Mouse (Mus musculus) Patski (cell line): ENCODE data around the gene Ap2m1. TPM values are rescaled to one million over a fixed set of nuclear protein-coding genes. Genes with fewer than 3 reads are reported as not detected.
"Not testable (repeated sequence)": the region's sequence is repeated elsewhere in the genome, so short reads cannot be mapped to it uniquely, and the experiment has no call there.

ENCODE experiments used
- ATAC-seq: fragments of 100-300 bp; one replicate; pipeline ENCODE4 v1.8.0; 2021
- CTCF ChIA-PET: fragments of 350-600 bp; sonication (Branson Sonifier 250); formaldehyde crosslinking; loops from one replicate; lab custom pipeline; 2022; ENCODE audit warnings: inconsistent platforms; lab: Charles Lee
- POLR2A ChIA-PET: fragments of 350-600 bp; sonication (Branson Sonifier 250); formaldehyde crosslinking; loops from one replicate; lab custom pipeline; 2022; ENCODE audit warnings: antibody characterized with exemption, inconsistent platforms; lab: Charles Lee
- DNase-seq: peaks from one replicate; pipeline ENCODE4 v3.0.0-alpha.2; 2011; ENCODE audit warnings: low read depth, low spot score
- H3K27me3 ChIP-seq: fragments of 371-371 bp; one replicate; pipeline ENCODE4 v1.5.1; 2021
- CTCF ChIP-seq: fragments of 100-300 bp; IDR thresholded peaks from one replicate; pipeline ENCODE4 v1.5.1; 2021
- in situ Hi-C: fragments of 300-500 bp; cut with MboI; formaldehyde crosslinking; loops from 3 replicates; pipeline ENCODE4 v1.11.1; 2018; ENCODE audit warnings: low pct_unique_long_range_greater_than_20kb, mixed read lengths
- polyA plus RNA-seq: library from polyadenylated mRNA; unstranded; gene quantifications from one replicate; pipeline ENCODE4 v1.2.3, GENCODE M21; 2021

Ap2m1 gene
- polyA plus RNA-seq = 707 TPM

DNA sequence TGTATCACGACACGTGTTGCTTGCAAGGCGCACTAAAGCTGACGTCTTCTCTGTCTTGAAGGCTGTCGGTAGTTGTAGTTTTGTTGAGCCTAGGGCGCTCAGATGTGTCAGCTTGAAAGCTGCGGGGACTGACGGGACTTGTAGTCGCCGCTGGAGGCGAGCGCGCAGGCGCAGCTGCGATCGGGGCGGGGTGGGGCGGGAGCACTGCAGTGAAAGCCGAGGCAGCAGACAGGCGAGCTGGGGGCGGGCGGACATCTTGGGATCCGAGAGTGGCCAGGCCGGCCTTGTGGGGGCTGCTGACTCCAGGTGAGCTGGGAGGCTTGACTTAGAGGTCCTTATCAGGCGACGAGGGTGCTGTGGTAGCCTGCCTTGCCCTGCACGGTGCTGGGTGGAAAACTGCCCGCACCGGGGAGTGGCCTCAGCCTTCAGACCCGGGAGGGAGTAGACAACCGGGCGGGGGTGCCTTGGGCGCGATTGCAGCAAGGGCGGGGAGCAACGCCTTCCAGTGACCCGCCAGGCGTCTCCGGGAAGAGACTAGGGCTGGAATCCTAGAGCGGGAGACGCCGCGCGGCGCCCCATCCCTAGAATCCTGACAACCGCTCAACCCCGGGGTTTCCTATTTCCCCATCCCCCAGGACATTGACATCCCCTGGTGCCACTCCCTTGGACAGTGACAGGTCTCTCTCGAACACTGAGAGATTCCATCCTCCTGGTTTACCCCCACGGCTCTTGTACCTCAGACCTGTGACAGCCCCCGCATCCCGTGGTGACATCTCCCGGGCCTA is at the start of gene Ap2m1:
TSS of gene Ap2m1 (plus strand) at position 183 of the 785 bp plus-strand sequence.
- in situ Hi-C loops = no loop called here
- ChIA-PET CTCF (interaction anchor here (0.7 to 2.0 kb wide), 3 partner anchors 11 to 31 kb away, joined by 3 to 5 read pairs (median 3); no protein-coding TSS in a partner anchor), POLR2A (interaction anchor here (0.6 to 4.1 kb wide), 6 partner anchors 13 to 573 kb away, joined by 3 to 19 read pairs (median 4); partner anchors contain the start of genes Abcf3 and Dvl3)
- peak; percentile 92 for DNase-seq
- no peaks in the 10 kb centered on the region for H3K27me3 ChIP-seq
- TF ChIP-seq CTCF = no peak
- ATAC-seq = peak; percentile 61

GRCm38 (mm10) chr16:20486048-20486447 is 49.2 kb upstream of the Ap2m1 start:
- ChIA-PET POLR2A (no interaction called here), CTCF (no interaction called here)
- no peaks in the 10 kb centered on the region for H3K27me3 ChIP-seq
- TF ChIP-seq CTCF = no peak
- no peak for ATAC-seq
- in situ Hi-C loops = no loop called here
- DNase-seq = no peak

- no peaks in the 10 kb centered on the region for H3K27me3 ChIP-seq
- in situ Hi-C loops = no loop called here
- ChIA-PET POLR2A (no interaction called here), CTCF (no interaction called here)
- DNase-seq (no peak), ATAC-seq (no peak)
- TF ChIP-seq CTCF = no peak
Observed at GRCm38 (mm10) chr16:20488151-20488550, 47.1 kb upstream of the Ap2m1 start.

DNA sequence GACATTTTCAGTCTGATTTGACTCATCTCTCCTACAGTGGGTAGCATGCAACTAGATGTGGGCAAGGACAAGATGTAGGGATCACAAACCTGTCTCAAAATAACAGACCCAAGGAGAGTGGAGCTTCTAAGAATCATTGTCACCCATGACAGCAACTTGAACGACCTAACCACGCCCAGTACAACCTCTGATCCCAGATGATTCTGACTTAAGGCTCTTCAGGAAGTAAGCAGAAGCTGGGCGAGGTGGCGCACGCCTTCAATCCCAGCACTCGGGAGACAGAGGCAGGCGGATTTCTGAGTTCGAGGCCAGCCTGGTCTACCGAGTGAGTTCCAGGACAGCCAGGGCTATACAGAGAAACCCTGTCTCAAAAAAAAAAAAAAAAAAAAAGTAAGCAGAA is 46.5 kb upstream of the Ap2m1 start:
- POLR2A ChIA-PET, CTCF ChIA-PET, H3K27me3 ChIP-seq, DNase-seq, in situ Hi-C loops, ATAC-seq: not testable (repeated sequence)

DNA sequence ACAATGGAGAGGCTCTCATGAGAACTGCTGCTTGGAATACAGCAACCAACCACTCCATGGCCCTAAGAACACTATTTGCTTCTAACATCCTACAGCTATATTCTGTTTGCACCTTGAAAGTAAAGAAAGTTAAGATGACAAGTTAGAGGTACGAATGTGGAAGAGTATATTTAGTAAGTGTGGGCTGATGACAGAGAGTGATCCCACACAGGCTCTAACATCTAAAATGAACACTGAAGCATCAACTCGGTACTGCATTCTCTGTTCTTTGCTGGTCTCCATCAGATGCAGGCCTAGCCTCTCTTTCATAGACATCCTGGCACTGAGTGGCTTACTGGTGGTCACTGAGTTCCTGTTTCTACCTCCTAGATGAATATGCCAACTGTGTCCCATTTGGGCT is 46.0 kb upstream of the Ap2m1 start:
- no peaks in the 10 kb centered on the region for H3K27me3 ChIP-seq
- CTCF ChIA-PET = no interaction called here
- POLR2A ChIA-PET = no interaction called here
- ATAC-seq (no peak), DNase-seq (no peak)
- in situ Hi-C loops = no loop called here
- TF ChIP-seq CTCF = no peak

- DNase-seq = no peak
- no peaks in the 10 kb centered on the region for H3K27me3 ChIP-seq
- in situ Hi-C loops = no loop called here
- CTCF ChIA-PET = no interaction called here
- no peak for ATAC-seq
- POLR2A ChIA-PET = no interaction called here
- TF ChIP-seq CTCF = peak; percentile 65
Observed at GRCm38 (mm10) chr16:20490581-20490980, 44.7 kb upstream of the Ap2m1 start.

GRCm38 (mm10) chr16:20491301-20491700 is 44.0 kb upstream of the Ap2m1 start:
- no peaks in the 10 kb centered on the region for H3K27me3 ChIP-seq
- ChIA-PET CTCF (no interaction called here), POLR2A (interaction anchor here (0.6 kb wide), 1 partner anchor 89 kb away, joined by 4 read pairs; no protein-coding TSS in a partner anchor)
- DNase-seq (no peak), ATAC-seq (no peak)
- in situ Hi-C loops = no loop called here
- no peak for TF ChIP-seq CTCF

- DNase-seq (no peak), ATAC-seq (no peak)
- in situ Hi-C loops = no loop called here
- H3K27me3 ChIP-seq = no peaks in the 10 kb centered on the region
- no peak for TF ChIP-seq CTCF
- CTCF ChIA-PET = no interaction called here
- POLR2A ChIA-PET = no interaction called here
Observed at GRCm38 (mm10) chr16:20493452-20493851, 41.8 kb upstream of the Ap2m1 start.

DNA sequence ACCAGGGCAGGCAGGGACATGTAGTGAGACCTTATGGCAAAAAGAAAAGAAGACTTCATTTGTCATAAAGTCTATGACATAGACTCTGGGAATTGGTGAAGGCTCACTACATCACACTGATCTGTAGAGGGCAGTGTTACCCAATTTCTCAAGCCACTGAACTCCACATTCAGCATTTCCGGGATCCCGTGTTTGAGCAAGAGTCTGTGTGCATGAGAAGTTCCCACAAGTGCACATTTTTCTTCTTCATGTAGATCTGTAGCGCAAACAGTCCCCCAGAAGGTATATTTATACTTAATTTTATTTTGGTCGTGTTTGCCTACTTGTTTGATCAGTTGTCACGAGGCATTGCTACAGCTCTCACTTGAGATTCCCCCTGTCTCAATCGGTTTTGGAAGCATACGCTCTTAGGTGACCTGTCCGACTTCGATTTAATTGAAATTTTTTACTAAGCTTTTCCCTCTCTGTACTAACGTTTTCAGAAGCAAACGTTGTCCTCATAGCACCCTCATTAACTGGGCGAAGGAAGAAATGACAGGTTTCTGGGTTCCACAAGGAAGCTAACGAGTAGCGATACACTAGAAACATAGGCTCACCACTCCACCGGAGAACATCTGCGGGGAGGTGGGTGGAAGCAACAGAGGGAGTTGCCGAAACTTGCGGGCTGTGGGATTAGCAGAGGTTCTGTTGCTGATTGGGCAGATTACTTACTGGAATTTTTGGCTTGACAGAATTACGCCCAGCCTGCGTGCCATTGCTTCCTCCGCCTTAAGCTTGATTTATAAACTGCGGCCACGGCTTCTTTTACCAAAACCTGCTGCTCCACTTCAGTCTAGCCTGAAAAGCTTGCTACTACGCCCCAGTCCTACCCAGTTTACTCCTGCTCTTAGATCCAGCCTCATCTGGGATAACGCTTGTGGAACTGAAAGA is 38.3 kb upstream of the Ap2m1 start:
- ChIA-PET CTCF (interaction anchor here (1.1 to 1.2 kb wide), 2 partner anchors 65 to 153 kb away, joined by 3 read pairs; no protein-coding TSS in a partner anchor), POLR2A (no interaction called here)
- in situ Hi-C loops = no loop called here
- DNase-seq (no peak), ATAC-seq (no peak)
- peak; percentile 68 for TF ChIP-seq CTCF
- H3K27me3 ChIP-seq = no peaks in the 10 kb centered on the region

- no peak for TF ChIP-seq CTCF
- ChIA-PET CTCF (interaction anchor here (0.8 to 1.2 kb wide), 2 partner anchors 67 to 113 kb away, joined by 3 to 4 read pairs; partner anchors contain the start of genes Alg3, Eef1akmt4 and Gm49333), POLR2A (interaction anchor here (0.7 kb wide), 1 partner anchor 123 kb away, joined by 3 read pairs; the partner anchor contains the start of gene Camk2n2)
- in situ Hi-C loops = no loop called here
- ATAC-seq (no peak), DNase-seq (no peak)
- H3K27me3 ChIP-seq = no peaks in the 10 kb centered on the region
Observed at GRCm38 (mm10) chr16:20497980-20498676, 37.1 kb upstream of the Ap2m1 start.
